Mouse (Mus musculus) frontal cortex, postnatal 25 days (tissue): ENCODE measurements around the gene Apbb2.

ENCODE experiments used
- DNase-seq, 2 experiments: peaks; one replicate each; pipeline ENCODE4 v3.0.0; 2022; ENCODE audit warnings: low spot score in 2 of 2

The Apbb2 gene

DNA sequence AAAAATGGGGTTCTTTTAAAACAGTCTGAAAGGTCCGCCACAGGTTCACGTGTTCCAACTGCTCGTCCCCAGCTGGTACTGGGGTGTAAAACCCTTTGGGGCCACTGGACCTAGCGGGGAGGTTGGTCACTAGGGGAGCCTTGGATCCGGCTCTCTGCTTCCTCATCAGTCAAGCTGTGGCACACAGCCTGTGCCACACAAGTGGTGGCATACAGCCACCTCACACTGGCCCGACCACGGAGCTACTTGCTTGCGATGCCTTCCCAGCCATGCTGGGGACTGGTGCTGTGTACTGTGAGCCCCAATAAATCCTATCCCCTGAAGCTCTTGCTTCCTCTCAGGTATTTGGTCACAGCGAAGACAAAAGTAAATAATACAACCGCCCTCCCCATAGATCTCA is 142.3 kb downstream of the Apbb2 start:
- DNase-seq: no peak

DNA sequence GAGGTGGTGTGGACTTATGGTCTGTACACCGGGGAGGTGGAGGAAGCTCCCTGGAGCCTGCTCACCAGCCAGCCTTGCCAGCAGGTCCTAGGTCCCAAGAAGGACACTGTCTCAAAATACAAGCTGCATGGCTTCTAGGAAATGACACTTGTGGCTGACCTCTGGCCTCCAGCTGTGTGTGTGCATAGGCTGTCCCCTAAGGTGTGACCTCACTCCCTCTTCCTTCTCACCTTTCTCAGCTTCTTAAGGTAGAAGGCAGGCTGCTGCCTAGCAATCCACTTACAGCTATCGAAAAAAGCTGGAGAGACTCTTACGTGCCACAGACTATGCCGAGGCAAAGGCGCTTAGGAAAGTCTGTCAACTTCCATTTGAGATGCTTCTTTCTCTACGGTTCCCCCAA is 142.8 kb downstream of the Apbb2 start:
- no peak for DNase-seq

DNA sequence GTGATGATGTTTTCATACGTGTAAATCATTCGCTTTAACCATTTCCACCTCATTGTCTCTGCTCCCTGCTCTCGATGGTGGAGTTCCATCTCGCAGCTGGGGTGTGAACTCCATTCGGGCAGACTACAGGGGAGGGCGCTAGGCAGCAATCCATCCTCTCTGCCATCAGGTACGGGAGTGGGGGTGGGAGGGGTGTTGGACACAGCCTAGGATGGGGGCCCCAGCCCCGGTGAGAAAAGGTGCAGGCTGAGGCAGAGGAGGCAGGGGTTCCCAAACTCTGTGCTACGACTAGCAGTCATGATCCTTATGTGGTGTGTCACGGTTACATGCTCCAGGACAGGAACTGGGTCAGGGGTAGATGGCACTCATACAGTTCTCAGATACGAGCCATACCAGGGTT is 144.4 kb downstream of the Apbb2 start:
- DNase-seq: no peak

DNA sequence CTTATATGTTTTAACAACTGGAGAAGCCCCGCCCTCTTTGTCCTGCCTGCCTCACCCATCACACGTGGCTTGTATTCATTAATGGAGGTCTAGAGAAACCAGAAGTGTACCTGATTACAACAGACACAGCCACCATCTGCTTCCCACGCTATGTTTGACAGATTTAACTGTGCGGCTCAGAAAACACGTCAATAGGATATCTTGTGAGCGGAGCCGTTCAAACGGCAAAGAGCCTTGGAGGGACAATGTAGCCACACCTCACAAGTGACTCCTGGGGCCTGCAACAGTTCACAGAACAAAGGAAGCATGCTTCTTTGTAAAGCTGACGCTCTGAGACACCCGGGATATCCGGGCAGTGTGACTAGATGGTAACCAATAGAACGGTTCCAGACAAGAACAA is 145.0 kb downstream of the Apbb2 start:
- DNase-seq: no peak

DNA sequence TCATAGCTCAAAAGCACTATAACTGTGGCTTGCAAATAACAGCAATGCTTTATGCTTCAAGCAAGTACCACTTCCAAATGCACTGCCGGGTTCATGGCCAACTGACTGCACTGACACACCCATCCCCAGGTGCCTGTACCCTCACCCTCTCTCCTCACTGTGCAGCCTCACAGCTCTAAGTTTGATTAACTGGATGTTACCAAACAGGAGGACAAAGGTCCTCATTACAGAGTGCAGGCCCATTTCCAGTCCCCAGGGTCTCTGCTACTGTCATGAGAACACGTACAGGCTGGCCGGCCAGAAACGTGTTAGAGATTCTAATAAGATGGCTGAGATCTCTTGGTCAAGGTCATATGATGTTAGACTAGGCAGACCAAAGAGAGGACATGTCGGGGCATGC is 147.7 kb downstream of the Apbb2 start:
- no peak for DNase-seq

DNA sequence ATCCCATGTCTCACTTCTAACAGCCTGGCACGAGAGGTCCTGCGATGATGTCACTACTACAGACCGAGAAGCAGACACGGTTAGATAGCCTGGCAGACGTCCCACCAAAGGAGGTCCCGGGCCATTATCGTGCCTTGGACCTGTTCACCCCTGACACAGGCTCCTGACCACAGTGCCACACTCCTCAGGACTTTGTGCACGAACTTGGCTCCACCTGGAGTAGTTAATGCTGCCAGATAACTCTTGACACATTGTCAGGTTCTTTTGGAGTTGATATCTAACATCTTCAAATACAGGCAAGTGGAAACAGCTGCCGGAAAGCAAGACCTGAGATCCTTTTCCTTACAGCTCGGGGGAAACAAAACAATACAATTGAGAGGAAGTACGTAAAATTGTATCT is 148.9 kb downstream of the Apbb2 start:
- no peak for DNase-seq

DNA sequence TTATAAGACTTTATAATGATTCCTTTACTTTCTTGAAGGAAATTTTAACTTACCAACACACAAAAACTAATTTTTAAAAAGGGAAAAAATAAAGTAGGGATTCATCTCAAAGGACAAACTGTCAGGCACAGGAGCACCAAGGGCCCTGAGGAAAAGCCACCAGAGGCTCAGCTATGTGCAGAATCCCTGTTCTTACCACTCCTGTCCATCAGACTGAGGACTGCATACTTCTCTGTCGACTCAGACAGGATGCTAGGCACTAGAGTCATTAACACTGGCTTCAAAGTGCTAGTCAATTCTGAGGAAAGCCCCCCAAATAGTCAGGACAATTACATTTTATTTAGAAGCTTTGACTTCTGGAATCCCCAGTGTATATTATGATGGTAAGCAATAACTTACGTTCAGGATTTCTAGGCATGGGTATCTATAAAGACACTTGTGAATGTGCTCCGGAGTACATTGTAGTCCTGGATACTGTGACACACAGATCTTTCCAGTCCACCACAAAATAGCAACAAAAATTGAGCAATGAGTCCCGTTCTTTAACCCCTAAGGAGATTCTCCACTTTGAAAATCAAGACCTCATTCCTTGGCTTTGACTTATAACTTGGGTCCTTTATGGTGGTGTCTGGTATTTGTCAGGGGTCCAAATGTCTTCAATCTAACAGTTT is 150.1 kb downstream of the Apbb2 start:
- DNase-seq: no peak

DNA sequence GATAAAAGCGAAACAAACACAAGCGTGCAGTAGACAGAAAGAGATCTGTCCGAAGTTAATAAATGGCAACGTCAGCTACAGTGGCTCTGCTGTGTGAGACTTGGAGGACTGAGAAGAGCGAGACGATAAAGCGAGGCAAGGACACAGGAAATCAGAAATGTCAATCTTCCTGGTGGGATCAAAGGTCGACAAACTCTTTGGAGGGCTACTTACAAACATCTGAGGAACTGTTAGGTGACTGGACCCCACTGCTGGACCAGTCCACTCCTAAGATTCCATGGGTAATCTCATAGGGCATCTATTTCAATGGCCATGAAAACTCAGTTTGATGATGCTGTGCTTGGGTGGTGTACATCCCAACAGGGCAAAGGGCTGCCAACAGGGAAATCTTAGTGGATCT is 155.9 kb downstream of the Apbb2 start:
- DNase-seq: no peak

DNA sequence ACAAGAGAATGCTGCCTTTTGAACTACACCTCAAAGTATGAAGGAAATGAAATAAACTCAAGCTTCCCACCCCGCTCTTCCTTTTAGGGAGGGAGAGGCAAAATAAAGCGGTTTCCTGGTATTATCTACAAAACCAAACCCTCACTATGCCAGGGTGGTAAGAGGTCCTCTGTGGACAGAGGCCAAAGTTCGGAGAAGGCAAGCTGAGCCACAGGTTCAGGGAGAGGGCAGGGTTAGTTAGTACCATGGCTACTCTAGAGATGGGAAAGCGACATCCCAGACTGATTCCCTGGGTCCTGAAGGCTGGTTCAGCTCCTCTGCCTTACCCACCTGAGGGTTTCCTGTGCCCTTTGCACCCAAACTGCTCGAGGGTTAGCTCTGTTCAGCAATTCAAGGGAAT is 159.7 kb downstream of the Apbb2 start:
- DNase-seq: no peak

DNA sequence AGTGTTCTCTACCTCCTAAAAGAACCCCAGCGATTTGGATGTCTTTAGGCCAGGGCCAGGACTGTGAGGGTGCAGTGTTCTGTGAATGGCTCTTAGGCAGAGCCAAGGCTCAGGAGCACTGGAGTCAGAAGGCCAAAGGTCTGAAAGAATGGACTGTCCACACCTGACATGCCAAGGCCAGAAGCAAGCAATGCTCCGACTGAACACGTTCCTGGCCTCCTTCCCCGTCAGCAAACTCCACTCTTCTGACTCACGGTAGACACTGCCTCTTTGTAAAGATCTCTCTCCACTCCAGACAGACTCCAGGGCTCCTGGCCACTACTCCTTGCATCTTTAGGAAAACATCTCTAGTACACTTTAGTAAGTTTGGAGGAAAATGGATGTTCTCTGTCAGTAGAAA is 163.3 kb downstream of the Apbb2 start:
- DNase-seq: no peak

DNA sequence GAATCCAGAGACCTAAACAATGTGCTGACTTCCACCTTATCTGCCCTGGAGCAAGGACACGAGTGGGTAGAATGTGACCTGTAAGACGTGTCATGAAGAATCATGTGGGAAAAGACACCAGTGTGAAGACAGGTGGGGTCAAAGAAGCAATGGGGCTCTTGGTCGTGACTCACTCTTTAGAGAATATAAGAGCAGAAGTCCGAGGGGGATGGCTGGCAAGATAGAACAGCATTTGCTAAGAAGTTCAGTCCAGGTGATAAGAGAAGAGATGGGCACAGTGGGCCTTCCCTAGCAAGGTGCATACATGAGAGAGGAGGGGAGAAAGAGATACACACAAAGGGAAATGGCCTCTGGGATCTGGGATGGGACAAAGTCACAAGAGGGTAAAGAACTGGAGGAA is 163.8 kb downstream of the Apbb2 start:
- DNase-seq: no peak

DNA sequence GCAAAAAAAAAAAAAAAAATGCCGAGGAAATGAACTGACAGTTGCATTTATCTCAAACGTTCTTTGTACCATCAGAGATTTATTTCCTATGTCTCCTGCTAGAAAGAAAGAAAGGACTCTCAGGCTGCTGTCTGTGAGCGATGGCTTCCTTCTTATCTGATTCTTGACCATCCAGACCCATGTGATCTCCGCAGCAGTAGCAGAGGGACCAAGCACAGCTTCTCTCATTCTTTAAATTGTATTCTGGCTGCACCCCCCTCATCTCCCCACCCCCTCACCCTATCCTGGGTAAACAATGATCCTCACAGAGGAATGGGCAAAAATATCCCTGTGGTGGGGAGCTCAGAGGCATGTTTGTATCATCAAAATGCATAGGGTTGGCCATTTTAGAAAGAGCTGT is 165.5 kb downstream of the Apbb2 start:
- DNase-seq: no peak

DNA sequence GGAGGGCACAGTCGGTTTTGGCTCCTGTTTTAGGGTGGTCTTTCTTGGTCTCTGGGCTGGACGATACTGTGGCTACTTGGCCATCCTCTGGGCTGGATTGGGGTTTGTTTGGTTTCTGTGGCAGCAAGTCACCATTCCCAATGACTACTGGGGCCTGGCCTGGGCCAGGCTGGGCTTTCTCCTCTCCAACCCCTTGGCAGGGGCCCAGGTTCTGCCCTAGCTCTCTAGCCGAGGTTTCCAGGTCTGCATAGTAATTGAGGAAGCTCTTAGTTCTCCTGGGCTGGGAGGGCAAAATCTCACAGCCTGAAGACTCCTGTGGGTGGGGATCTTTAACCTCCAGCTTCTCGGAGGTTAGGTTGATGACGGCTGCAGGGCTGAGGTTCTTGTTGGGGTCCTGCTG is 167.0 kb downstream of the Apbb2 start:
- DNase-seq: no peak

DNA sequence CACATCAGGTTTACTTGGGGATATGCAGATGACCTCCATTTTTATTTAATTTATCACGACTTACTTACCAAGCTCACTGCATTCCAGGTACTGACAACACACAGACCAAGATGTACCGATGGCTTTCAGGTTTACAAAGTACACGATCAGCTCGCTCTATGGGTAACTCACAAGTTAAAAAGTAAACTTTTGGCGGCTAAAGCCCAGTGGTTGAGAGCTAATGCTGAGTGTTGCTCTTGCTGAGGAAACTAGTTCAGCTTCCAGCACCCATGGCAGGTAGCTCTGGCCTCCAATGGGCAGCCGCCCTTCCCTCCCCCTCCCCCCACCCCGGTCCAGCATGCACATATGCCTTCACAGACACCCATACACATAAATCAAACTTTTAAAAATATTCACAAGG is 173.1 kb downstream of the Apbb2 start:
- DNase-seq: no peak

DNA sequence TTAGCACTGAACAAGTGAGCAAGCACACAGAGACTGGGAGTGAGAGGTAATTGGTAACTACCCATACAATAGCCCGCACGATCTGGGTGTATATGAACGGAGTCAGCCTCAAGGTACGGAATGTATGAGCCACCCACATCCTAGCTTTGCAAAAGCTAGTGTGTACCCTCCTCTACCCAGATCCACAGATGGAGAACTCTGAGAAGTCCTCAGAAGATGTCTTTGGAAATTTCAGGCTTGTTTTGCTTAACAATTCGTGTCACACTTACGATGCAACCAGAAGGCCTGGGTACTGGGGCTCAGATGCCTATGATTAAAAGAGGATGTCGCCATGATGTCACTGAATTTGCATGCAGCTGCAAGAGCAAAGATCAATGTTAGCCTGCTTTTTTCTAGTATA is 176.3 kb downstream of the Apbb2 start:
- DNase-seq: no peak

DNA sequence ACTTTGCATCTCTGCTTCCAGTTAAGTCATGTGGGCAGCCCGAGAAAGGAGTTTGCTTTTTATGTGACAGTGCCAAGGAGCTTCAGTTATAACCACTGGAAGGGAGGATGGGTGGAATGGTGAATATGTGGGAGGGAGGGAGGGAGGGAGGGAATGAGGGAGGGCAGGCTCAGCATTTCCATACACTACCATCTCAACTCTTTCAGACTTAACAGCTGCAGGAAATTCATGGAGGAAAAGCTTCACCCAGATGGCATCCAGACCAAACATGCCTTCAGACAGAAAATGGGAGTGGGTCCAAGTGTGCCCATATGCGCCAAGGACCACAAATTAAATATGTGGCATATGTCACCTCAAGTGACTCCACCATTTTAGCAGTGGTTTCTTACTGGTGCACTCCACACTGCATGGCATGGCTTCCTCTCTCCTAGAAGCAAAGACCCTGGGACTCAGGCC is 181.8 kb downstream of the Apbb2 start:
- DNase-seq: no peak

DNA sequence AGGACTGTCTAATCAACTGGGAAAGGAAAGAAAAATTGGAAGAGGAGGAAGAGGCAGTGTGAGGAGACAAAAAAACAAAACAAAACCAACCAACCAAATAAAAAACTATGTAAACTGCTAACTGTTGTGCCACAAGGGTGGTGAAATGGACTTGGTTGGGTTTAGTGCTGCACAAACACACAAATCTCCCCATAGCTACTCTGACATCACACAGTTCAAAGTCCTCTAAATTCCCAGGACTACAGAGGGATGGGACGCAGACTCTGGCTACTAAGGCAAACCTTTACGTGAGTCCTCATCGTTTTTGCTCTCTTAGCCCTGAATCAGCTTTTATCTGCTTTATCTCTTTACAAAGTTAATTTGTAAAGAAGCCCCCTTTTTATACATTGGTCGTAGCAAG is 183.4 kb downstream of the Apbb2 start:
- DNase-seq: no peak

DNA sequence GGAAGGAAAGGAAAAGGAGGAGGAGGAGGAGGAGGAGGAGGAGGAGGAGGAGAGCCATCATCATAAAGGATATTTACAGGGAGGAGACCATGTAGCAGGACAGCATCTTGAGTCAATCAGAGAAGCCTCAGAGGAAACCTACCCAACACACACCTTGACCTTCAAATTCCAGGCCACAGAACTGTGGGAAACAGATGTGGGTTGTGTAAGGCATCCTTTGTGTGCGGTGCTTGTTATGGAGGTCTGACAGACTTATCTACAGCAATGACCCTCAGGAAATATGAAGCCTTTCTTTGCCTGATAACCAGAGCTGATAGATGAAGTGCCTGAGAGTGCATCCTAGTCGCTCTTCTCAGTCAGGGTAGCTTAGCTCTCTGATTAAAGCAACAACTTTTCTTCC is 189.5 kb downstream of the Apbb2 start:
- no peak for DNase-seq

DNA sequence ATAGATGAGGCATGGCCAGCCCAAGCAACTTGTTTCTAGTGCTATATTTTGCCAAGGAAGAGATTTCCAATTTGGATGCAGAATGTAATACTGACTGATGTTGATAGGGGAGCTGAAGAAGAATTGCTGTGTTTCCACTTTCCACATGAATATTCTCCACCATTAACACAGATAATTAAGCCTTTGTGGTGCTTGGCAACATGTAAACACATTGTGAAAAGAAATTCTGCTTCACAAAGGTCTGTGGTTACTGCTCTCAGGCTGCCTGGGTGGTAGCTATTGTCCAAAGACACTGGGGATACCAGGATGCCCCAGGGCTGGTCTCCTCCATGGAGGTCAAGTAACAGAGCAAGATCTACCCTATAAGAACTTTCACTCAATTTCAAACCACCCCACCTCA is 190.5 kb downstream of the Apbb2 start:
- DNase-seq: no peak

DNA sequence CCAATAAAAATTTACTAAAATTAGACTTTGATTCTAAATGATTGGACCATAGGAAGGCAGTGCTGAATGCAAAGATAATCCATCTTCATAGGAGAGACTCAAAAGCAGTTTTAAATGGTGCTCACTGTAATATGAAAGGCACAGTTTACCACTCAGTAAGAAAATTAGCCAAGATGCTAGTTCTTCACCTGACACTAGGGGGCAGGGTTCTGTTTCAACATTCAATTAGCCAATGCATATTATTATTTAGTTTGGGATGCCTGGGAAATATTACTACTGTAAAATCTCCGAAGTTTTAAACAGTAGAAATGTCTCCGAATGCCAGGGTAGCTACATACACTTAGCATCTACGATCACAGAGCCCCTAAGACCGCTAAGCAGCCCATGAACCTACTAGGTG is 194.7 kb downstream of the Apbb2 start:
- DNase-seq: peak in 1 of 2 experiments; percentile 26

DNA sequence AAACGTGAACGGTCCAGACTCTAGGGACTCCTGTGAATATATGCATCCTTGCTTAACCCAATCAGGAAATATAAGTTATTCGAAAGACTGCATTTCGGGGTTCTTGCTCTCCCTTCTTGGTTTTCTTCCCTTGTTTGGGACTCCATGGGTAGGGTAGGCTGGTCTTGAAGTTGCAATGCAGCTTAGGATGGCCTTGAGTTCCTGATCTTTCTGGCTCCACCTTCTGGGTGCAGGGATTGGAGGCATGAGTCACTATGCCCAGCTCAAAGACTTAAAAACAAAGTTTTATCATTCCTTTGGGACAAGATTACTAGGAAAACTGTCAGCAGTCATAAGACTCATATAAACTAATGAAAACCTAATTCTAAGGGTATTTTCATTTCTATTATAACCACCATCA is 195.1 kb downstream of the Apbb2 start:
- no peak for DNase-seq

DNA sequence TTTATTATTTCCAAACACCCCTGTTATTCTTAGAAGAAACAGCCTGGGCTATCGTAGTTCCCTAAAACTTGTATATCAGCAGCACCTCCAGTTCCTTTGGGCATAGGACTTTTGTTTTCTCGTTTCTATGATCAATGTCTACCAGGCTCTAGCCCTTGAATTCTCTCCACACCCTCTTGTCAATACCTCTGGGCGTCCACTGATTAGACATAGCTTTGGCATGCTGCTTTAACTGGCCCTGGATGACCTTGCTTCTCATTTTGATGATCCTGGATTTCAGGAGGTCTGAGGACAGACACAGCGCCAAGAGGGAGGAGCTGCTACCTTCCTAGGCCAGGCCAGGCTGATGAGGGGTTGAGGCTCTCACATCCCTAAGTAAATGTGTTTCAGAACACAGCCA is 196.6 kb downstream of the Apbb2 start:
- no peak for DNase-seq

DNA sequence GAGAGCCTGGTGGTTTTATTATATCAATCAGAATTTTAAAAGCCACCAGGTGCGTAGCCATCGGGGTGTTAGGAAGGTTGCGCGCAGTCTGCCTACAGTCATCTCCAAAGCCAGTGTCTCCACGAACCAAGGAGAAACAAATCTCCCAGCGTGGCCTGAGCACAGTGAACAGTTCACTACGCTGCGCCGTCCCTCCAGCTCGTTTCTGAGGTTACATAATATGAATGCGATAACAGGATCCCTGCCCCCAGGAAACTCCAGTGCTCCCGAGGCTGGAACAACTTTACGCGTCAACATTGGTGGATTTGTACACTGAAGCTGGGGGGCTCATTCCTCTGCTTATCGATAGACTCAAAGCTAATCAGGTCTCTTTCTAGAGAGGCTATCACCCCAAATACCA is 197.4 kb downstream of the Apbb2 start:
- DNase-seq: no peak

DNA sequence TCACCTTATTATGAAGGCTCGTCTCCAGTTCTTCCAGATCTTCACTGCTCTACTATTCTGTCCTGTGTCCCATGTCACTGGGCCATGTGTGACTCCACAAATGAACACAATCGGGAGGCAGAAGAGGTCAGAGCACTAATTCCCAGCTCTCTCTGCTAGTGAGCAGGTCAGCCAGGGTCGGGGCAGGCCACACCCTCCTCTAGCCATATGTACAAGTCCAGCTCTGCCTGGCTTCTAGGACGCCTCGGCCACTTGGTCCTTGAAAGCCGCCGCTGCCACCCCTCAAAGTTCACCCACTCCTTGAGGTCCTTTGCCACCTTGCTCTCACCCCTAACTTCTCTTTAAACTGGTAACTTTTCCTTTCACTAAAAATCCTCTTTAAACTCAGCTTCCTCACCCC is 198.6 kb downstream of the Apbb2 start:
- no peak for DNase-seq

DNA sequence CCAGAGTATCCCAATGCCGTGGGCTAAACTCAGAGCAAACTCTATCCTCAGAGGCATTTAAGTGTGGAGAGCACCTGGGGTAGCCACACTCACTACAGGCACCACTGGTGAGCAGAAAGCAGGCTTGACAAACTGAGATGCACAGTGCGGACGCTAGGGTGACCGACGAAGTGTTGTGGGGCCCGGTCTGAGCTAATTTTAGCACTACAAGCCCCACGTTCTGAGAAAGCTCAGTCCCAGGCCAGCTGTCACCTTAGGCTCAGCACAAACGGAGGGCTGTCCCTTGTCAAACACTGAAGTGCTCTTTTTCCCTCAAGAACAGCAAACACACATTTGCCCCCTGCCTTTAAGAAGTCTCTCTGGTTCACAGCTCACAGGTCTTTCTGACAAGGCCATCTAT is 201.3 kb downstream of the Apbb2 start:
- no peak for DNase-seq
